In the genomic region with DNA sequence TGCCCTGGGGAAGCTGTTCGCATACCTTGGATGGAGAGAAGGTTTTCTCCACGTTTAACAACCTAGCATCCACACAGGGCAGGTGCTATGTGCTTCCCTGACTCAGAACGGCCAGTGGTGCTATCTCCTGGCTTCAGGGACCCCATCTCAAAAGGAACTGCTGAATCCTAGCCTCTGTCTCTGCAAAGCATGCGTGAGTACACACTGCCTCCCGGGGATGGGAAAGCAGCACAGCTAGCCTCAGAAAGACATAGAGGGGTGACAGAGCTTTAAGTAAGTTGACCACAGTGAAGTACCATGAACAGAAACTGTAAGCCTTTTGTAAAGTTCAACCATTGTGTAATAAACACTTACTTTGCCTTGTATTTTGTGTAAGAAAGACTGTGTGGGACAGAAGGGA, we compare ENCODE assay signal across 1 mouse cellular context.
TF ChIP-seq lines count a peak whose summit lies in the region.

No protein-coding gene starts in this region.

TF ChIP-seq in MEL, 35 proteins besides CTCF, POLR2A, EP300 and RAD21:
- TF ChIP-seq SMC3 (IDR thresholded peaks at IDR 0.05; ENCODE audit: low read depth, low read length) (peak; percentile 5; the same call in 1 of the 2 replicates), MAZ (IDR thresholded peaks at IDR 0.05; ENCODE audit: low read depth, low read length) (no peak)
